Mouse (Mus musculus): Measurements from ENCODE around the gene Rgl2. TPM values are rescaled to one million over a fixed set of nuclear protein-coding genes. Genes with fewer than 3 reads are reported as not detected.

The Rgl2 gene
- polyA plus RNA-seq, 1 experiment from 2014 or later: 38.7 TPM

DNA sequence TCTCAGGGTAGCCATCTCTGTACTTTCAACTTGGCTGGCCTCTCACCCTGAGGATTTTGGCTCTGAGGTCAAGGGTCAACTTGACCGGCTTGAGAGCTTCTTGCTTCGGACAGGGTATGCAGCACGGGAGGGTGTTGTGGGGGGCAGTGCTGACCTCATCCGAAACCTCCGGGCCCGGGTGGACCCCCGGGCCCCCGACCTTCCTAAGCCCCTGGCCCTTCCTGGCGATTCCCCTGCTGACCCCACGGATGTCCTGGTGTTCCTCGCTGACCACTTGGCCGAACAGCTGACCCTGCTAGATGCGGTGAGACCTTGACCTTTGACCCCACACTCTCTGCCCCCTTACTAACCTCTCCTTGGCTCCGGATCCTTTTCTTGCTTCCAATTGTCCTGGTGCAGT is 3.1 kb downstream of the Rgl2 start:
- no peaks in the 10 kb centered on the region for H3K27me3 ChIP-seq (ENCODE audit: control insufficient read depth, insufficient read depth, low read length)
- no peak overlapping the region for H3K9ac ChIP-seq (ENCODE audit: low read length)
- H3K4me3 ChIP-seq (ENCODE audit: low read depth, low read length): no peak overlapping the region
- peaks cover 15% of the 10 kb centered on the region for H3K4me1 ChIP-seq (ENCODE audit: control insufficient read depth, insufficient read depth, low read length)
- no peak overlapping the region for H3K27ac ChIP-seq (replicated peaks; ENCODE audit: low read depth, low read length)
- no peaks in the 10 kb centered on the region for H3K9me3 ChIP-seq (ENCODE audit: control insufficient read depth, low read length)
- WGBS: 93% methylated on average over 14 of the region's 14 CpGs
- peaks cover 10% of the 10 kb centered on the region; the same call in 1 of the 2 replicates for H3K36me3 ChIP-seq (ENCODE audit: control insufficient read depth, insufficient read depth, low read length)
- ATAC-seq (ENCODE audit: insufficient number of reproducible peaks, low FRiP score, low TSS enrichment, low read depth): no peak
- DNase-seq (ENCODE audit: low spot score): no peak
- no peak overlapping the region for H3K4me2 ChIP-seq (ENCODE audit: low read depth, severe bottlenecking)

DNA sequence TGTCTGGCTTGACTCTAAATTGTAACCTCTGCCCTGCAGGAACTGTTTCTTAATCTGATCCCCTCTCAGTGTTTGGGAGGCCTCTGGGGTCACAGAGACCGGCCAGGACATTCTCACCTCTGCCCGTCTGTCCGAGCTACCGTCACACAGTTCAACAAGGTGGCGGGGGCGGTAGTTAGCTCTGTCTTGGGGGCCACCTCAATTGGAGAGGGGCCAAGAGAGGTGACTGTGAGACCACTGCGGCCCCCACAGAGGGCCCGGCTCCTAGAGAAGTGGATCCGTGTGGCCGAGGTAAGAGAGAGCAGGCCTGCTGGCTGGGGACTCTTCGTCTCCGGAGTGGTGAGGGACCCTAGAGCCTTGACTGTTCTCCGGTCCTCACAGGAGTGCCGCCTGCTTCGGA is 3.6 kb downstream of the Rgl2 start:
- Histone ChIP-seq H3K4me1 (ENCODE audit: control insufficient read depth, insufficient read depth, low read length) (peaks cover 11% of the 10 kb centered on the region), H3K9me3 (ENCODE audit: control insufficient read depth, low read length) (no peaks in the 10 kb centered on the region), H3K4me2 (ENCODE audit: low read depth, severe bottlenecking) (no peak overlapping the region), H3K27me3 (ENCODE audit: control insufficient read depth, insufficient read depth, low read length) (no peaks in the 10 kb centered on the region), H3K36me3 (ENCODE audit: control insufficient read depth, insufficient read depth, low read length) (peaks cover 10% of the 10 kb centered on the region; the same call in 1 of the 2 replicates), H3K4me3 (ENCODE audit: low read depth, low read length) (no peak overlapping the region), H3K27ac (replicated peaks; ENCODE audit: low read depth, low read length) (no peak overlapping the region), H3K9ac (ENCODE audit: low read length) (no peak overlapping the region)
- DNase-seq (ENCODE audit: low spot score) (no peak), ATAC-seq (ENCODE audit: insufficient number of reproducible peaks, low FRiP score, low TSS enrichment, low read depth) (no peak)
- 90% methylated on average over 15 of the region's 15 CpGs for WGBS

GRCm38 (mm10) chr17:33935422-33936055 is 6.2 kb downstream of the Rgl2 start:
- H3K9ac ChIP-seq (ENCODE audit: low read length): no peak overlapping the region
- H3K27ac ChIP-seq (replicated peaks; ENCODE audit: low read depth, low read length): no peak overlapping the region
- no peak overlapping the region for H3K4me3 ChIP-seq (ENCODE audit: low read depth, low read length)
- H3K9me3 ChIP-seq (ENCODE audit: control insufficient read depth, low read length): no peaks in the 10 kb centered on the region
- no peaks in the 10 kb centered on the region for H3K27me3 ChIP-seq (ENCODE audit: control insufficient read depth, insufficient read depth, low read length)
- H3K4me2 ChIP-seq (ENCODE audit: low read depth, severe bottlenecking): no peak overlapping the region
- WGBS: 86% methylated on average over 21 of the region's 21 CpGs
- ATAC-seq (ENCODE audit: insufficient number of reproducible peaks, low FRiP score, low TSS enrichment, low read depth) (no peak), DNase-seq (ENCODE audit: low spot score) (no peak)
- H3K36me3 ChIP-seq (ENCODE audit: control insufficient read depth, insufficient read depth, low read length): peaks cover 13% of the 10 kb centered on the region; the same call in 1 of the 2 replicates
- H3K4me1 ChIP-seq (ENCODE audit: control insufficient read depth, insufficient read depth, low read length): peaks cover 12% of the 10 kb centered on the region

GRCm38 (mm10) chr17:33936993-33937392 is 7.7 kb downstream of the Rgl2 start:
- Histone ChIP-seq H3K9me3 (ENCODE audit: control insufficient read depth, low read length) (no peaks in the 10 kb centered on the region), H3K27me3 (ENCODE audit: control insufficient read depth, insufficient read depth, low read length) (no peaks in the 10 kb centered on the region), H3K9ac (ENCODE audit: low read length) (no peak overlapping the region), H3K4me2 (ENCODE audit: low read depth, severe bottlenecking) (no peak overlapping the region), H3K27ac (replicated peaks; ENCODE audit: low read depth, low read length) (no peak overlapping the region), H3K4me1 (ENCODE audit: control insufficient read depth, insufficient read depth, low read length) (peaks cover 11% of the 10 kb centered on the region), H3K4me3 (ENCODE audit: low read depth, low read length) (no peak overlapping the region), H3K36me3 (ENCODE audit: control insufficient read depth, insufficient read depth, low read length) (peaks cover 13% of the 10 kb centered on the region; the same call in 1 of the 2 replicates)
- WGBS: 91% methylated on average over 15 of the region's 15 CpGs
- ATAC-seq (ENCODE audit: insufficient number of reproducible peaks, low FRiP score, low TSS enrichment, low read depth) (no peak), DNase-seq (ENCODE audit: low spot score) (no peak)

- peaks cover 14% of the 10 kb centered on the region; the same call in 1 of the 2 replicates for H3K36me3 ChIP-seq (ENCODE audit: control insufficient read depth, insufficient read depth, low read length)
- 82% methylated on average over 11 of the region's 11 CpGs for WGBS
- ATAC-seq (ENCODE audit: insufficient number of reproducible peaks, low FRiP score, low TSS enrichment, low read depth): no peak
Observed at GRCm38 (mm10) chr17:33938783-33939182, 9.4 kb downstream of the Rgl2 start.

DNA sequence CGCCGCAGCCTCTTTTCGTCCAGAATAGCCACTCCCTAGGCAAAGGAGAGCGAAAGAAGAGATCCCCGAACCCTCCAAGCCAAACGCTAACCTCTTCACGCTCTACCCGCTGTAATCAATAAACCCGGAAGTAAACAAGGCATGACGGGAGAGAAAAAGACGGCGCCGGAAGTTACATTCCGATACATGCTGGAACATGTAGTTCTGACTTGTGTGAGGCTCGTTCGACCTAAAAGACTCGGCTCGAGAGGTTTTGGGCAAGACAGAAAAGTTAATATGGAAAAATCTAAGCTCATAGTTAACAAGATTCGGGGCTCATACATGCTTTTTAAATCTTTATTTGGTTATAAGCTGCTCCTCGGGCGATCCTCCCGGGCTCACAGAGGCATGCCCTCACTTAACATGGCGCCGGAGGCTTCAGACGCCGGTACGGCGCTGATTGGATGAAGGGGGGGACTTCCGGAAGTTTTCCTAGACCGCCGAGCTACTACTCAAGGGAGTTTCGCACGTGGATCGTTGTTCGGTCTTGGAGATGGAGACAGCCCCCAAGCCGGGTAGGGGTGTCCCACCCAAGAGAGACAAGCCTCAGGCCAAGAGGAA is 11.0 kb downstream of the Rgl2 start, which contains the start of the genes Pfdn6 and Wdr46:
Gene Pfdn6 (minus strand): TSS at position 138 of the 600 bp plus-strand sequence.
Gene Wdr46 (plus strand): TSS at position 455 of the 600 bp plus-strand sequence.
- H3K36me3 ChIP-seq (ENCODE audit: control insufficient read depth, insufficient read depth, low read length): peaks cover 23% of the 10 kb centered on the region
- H3K27ac ChIP-seq (replicated peaks; ENCODE audit: low read depth, low read length): no peak within 1 kb of the TSS
- H3K9ac ChIP-seq (ENCODE audit: low read length): peak within 1 kb of the TSS; percentile 73
- peak; percentile 78 for ATAC-seq (ENCODE audit: insufficient number of reproducible peaks, low FRiP score, low TSS enrichment, low read depth)
- no peaks in the 10 kb centered on the region for H3K9me3 ChIP-seq (ENCODE audit: control insufficient read depth, low read length)
- peak; percentile 87 for DNase-seq (ENCODE audit: low spot score)
- H3K4me3 ChIP-seq (ENCODE audit: low read depth, low read length): peak within 1 kb of the TSS; percentile 93
- no peaks in the 10 kb centered on the region for H3K27me3 ChIP-seq (ENCODE audit: control insufficient read depth, insufficient read depth, low read length)
- peak within 1 kb of the TSS; percentile 96 for H3K4me2 ChIP-seq (ENCODE audit: low read depth, severe bottlenecking)
- under 1% methylated on average over 36 of the region's 36 CpGs for WGBS
- H3K4me1 ChIP-seq (ENCODE audit: control insufficient read depth, insufficient read depth, low read length): peaks cover 11% of the 10 kb centered on the region

More at GRCm38 (mm10) chr17:33938783-33939182, 9.4 kb downstream of the Rgl2 start:
- Histone ChIP-seq H3K4me1 (ENCODE audit: control insufficient read depth, insufficient read depth, low read length) (peaks cover 11% of the 10 kb centered on the region), H3K9me3 (ENCODE audit: control insufficient read depth, low read length) (no peaks in the 10 kb centered on the region), H3K4me2 (ENCODE audit: low read depth, severe bottlenecking) (peak overlapping the region; percentile 93; the same call in 1 of the 2 replicates), H3K27me3 (ENCODE audit: control insufficient read depth, insufficient read depth, low read length) (no peaks in the 10 kb centered on the region), H3K9ac (ENCODE audit: low read length) (no peak overlapping the region), H3K27ac (replicated peaks; ENCODE audit: low read depth, low read length) (no peak overlapping the region), H3K4me3 (ENCODE audit: low read depth, low read length) (no peak overlapping the region)
- no peak for DNase-seq (ENCODE audit: low spot score)

DNA sequence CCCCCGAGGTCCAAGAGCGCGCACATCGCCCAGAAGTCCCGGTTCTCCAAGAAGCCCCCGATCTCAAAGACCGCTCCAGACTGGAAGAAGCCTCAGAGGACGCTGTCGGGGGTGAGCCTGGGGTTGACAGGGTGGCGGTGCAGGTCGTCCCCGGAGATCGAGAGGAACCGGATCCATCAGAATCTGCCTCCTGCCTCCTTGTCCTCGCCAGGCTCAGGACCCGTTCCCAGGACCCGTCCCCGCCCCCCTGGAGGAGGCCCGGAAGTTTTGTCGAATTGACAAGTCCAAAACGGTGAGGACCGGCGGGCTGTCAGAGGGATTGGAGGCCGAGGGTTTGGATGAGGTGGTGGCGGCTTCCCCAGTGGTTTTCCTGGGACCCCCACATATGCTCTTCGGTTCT is 11.6 kb downstream of the Rgl2 start:
- 0 out of 2 replicates have a peak, but pooled peaks have one; percentile 24 for ATAC-seq (ENCODE audit: insufficient number of reproducible peaks, low FRiP score, low TSS enrichment, low read depth)
- Histone ChIP-seq H3K9ac (ENCODE audit: low read length) (peak overlapping the region; percentile 73), H3K4me3 (ENCODE audit: low read depth, low read length) (peak overlapping the region; percentile 93), H3K27me3 (ENCODE audit: control insufficient read depth, insufficient read depth, low read length) (no peaks in the 10 kb centered on the region), H3K4me1 (ENCODE audit: control insufficient read depth, insufficient read depth, low read length) (peaks cover 11% of the 10 kb centered on the region), H3K27ac (replicated peaks; ENCODE audit: low read depth, low read length) (no peak overlapping the region), H3K4me2 (ENCODE audit: low read depth, severe bottlenecking) (peak overlapping the region; percentile 96), H3K9me3 (ENCODE audit: control insufficient read depth, low read length) (no peaks in the 10 kb centered on the region), H3K36me3 (ENCODE audit: control insufficient read depth, insufficient read depth, low read length) (peaks cover 19% of the 10 kb centered on the region)
- DNase-seq (ENCODE audit: low spot score): no peak
- 3% methylated on average over 26 of the region's 26 CpGs for WGBS

DNA sequence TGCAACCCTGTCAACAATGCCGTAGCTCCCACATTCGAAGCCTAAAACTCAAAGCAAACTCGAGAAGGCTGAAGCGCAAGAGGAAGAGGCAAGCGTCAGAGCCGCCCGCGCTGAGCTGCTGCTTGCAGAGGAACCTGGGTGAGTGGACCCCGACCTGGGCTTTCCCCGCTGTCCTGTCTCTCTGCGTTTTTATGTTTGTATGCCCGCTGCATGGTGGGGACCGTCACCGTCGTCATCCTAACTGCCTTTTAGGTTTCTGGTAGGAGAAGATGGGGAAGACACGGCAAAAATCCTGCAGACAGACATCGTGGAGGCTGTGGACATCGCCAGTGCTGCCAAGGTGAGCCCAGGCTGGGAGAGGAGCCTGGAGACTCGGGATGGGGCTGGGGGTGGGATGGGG is 12.0 kb downstream of the Rgl2 start:
- peak overlapping the region; percentile 96 for H3K4me2 ChIP-seq (ENCODE audit: low read depth, severe bottlenecking)
- DNase-seq (ENCODE audit: low spot score): no peak
- H3K4me3 ChIP-seq (ENCODE audit: low read depth, low read length): peak overlapping the region; percentile 93
- ATAC-seq (ENCODE audit: insufficient number of reproducible peaks, low FRiP score, low TSS enrichment, low read depth): no peak
- WGBS: 61% methylated on average over 19 of the region's 19 CpGs
- H3K27ac ChIP-seq (replicated peaks; ENCODE audit: low read depth, low read length): no peak overlapping the region
- no peaks in the 10 kb centered on the region for H3K27me3 ChIP-seq (ENCODE audit: control insufficient read depth, insufficient read depth, low read length)
- H3K4me1 ChIP-seq (ENCODE audit: control insufficient read depth, insufficient read depth, low read length): peaks cover 11% of the 10 kb centered on the region
- H3K9me3 ChIP-seq (ENCODE audit: control insufficient read depth, low read length): no peaks in the 10 kb centered on the region
- peaks cover 19% of the 10 kb centered on the region for H3K36me3 ChIP-seq (ENCODE audit: control insufficient read depth, insufficient read depth, low read length)
- peak overlapping the region; percentile 73 for H3K9ac ChIP-seq (ENCODE audit: low read length)
